Mouse (Mus musculus): ENCODE data around the gene Abca7. TPM values are rescaled to one million over a fixed set of nuclear protein-coding genes. Genes with fewer than 3 reads are reported as not detected.

The Abca7 gene
- polyA plus RNA-seq, 1 experiment: 13.0 TPM

GRCm38 (mm10) chr10:80057683-80058326 lies 61.5 kb downstream of the Abca7 start:
- peak in 1 of 2 experiments; percentile 28 for DNase-seq (ENCODE audit: extremely low spot score in 1 of 2, low spot score in 1 of 2)

GRCm38 (mm10) chr10:80063104-80063503 lies 66.8 kb downstream of the Abca7 start:
- peak in 1 of 2 experiments; percentile 34 for DNase-seq (ENCODE audit: extremely low spot score in 1 of 2, low spot score in 1 of 2)

- no peak for DNase-seq (ENCODE audit: extremely low spot score in 1 of 2, low spot score in 1 of 2)
These were observed 67.8 kb downstream of the Abca7 start for GRCm38 (mm10) chr10:80063877-80064650.

Other genes with a start within 250 kb of the Abca7 start
- gene Polrmt, start 249.9 kb upstream of the Abca7 start, polyA plus RNA-seq (2012; rRNA removed): 60.7 and 62.2 TPM in 2 replicates
- gene Fgf22, start 241.4 kb upstream of the Abca7 start, polyA plus RNA-seq (2012; rRNA removed): 6.2 and 6.9 TPM in 2 replicates
- gene Rnf126, start 229.5 kb upstream of the Abca7 start, polyA plus RNA-seq (2012; rRNA removed): 140 and 166 TPM in 2 replicates
- 5.6 and 7.0 TPM in 2 replicates for gene Fstl3, start 219.2 kb upstream of the Abca7 start, polyA plus RNA-seq (2012; rRNA removed)
- 1.00 and 1.1 TPM in 2 replicates for gene Prss57, start 205.5 kb upstream of the Abca7 start, polyA plus RNA-seq (2012; rRNA removed)
- gene Palm, start 202.9 kb upstream of the Abca7 start, polyA plus RNA-seq (2012; rRNA removed): 325 and 370 TPM in 2 replicates
- 0.40 and 0.71 TPM in 2 replicates for gene Misp, start 175.5 kb upstream of the Abca7 start, polyA plus RNA-seq (2012; rRNA removed)
- gene Ptbp1, start 142.1 kb upstream of the Abca7 start, polyA plus RNA-seq (2012; rRNA removed): 59.5 and 71.5 TPM in 2 replicates
- gene Prtn3, start 122.0 kb upstream of the Abca7 start, polyA plus RNA-seq (2012; rRNA removed): 5.8 and 6.7 TPM in 2 replicates
- gene Plppr3, start 121.9 kb upstream of the Abca7 start, polyA plus RNA-seq (2012; rRNA removed): 124 and 134 TPM in 2 replicates
- gene Elane, start 110.2 kb upstream of the Abca7 start, polyA plus RNA-seq (2012; rRNA removed): 0.27 TPM in 1 of 2 replicates, not detected in the other
- gene Cfd, start 105.6 kb upstream of the Abca7 start, polyA plus RNA-seq (2012; rRNA removed): 1.1 and 3.5 TPM in 2 replicates
- gene Med16, start 87.6 kb upstream of the Abca7 start, polyA plus RNA-seq (2012; rRNA removed): 75.9 and 80.7 TPM in 2 replicates
- not detected in 2 replicates for gene Gm26602, start 85.6 kb upstream of the Abca7 start, polyA plus RNA-seq (2012; rRNA removed)
- gene Kiss1r, start 79.5 kb upstream of the Abca7 start, polyA plus RNA-seq (2012; rRNA removed): 10.7 and 11.8 TPM in 2 replicates
- 380 and 385 TPM in 2 replicates for gene R3hdm4, start 75.3 kb upstream of the Abca7 start, polyA plus RNA-seq (2012; rRNA removed)
- gene Arid3a, start 69.5 kb upstream of the Abca7 start, polyA plus RNA-seq (2012; rRNA removed): 3.6 and 4.1 TPM in 2 replicates
- gene Wdr18, start 36.3 kb upstream of the Abca7 start, polyA plus RNA-seq (2012; rRNA removed): 63.2 and 65.9 TPM in 2 replicates
- gene Grin3b, start 25.8 kb upstream of the Abca7 start, polyA plus RNA-seq (2012; rRNA removed): 0.17 and 0.38 TPM in 2 replicates
- 181 and 193 TPM in 2 replicates for gene Tmem259, start 12.2 kb upstream of the Abca7 start, polyA plus RNA-seq (2012; rRNA removed)
- gene Cnn2, start 7.9 kb upstream of the Abca7 start, polyA plus RNA-seq (2012; rRNA removed): 9.8 and 10.4 TPM in 2 replicates
- gene Arhgap45, start 20.2 kb downstream of the Abca7 start, polyA plus RNA-seq (2012; rRNA removed): 5.3 and 7.1 TPM in 2 replicates
- gene Polr2e, start 43.3 kb downstream of the Abca7 start, polyA plus RNA-seq (2012; rRNA removed): 200 and 205 TPM in 2 replicates
- gene Gpx4, start 50.7 kb downstream of the Abca7 start, polyA plus RNA-seq (2012; rRNA removed): 867 and 914 TPM in 2 replicates
- gene Sbno2, start 109.1 kb downstream of the Abca7 start, polyA plus RNA-seq (2012; rRNA removed): 26.6 TPM in 2 replicates
- gene Stk11, start 119.3 kb downstream of the Abca7 start, polyA plus RNA-seq (2012; rRNA removed): 93.8 and 96.3 TPM in 2 replicates
- 606 and 673 TPM in 2 replicates for gene Atp5d, start 142.1 kb downstream of the Abca7 start, polyA plus RNA-seq (2012; rRNA removed)
- 252 and 288 TPM in 2 replicates for gene Cbarp, start 144.3 kb downstream of the Abca7 start, polyA plus RNA-seq (2012; rRNA removed)
- gene Midn, start 151.8 kb downstream of the Abca7 start, polyA plus RNA-seq (2012; rRNA removed): 36.5 and 43.7 TPM in 2 replicates
- 212 and 226 TPM in 2 replicates for gene Cirbp, start 169.5 kb downstream of the Abca7 start, polyA plus RNA-seq (2012; rRNA removed)
- gene 1600002K03Rik, start 176.4 kb downstream of the Abca7 start, polyA plus RNA-seq (2012; rRNA removed): 14.3 and 15.8 TPM in 2 replicates
- gene Efna2, start 183.0 kb downstream of the Abca7 start, polyA plus RNA-seq (2012; rRNA removed): 8.2 and 10.2 TPM in 2 replicates
- gene Mum1, start 229.9 kb downstream of the Abca7 start, polyA plus RNA-seq (2012; rRNA removed): 32.4 and 37.9 TPM in 2 replicates

All from frontal cortex, adult 2 months (tissue).